Mouse (Mus musculus) testis, adult 2 months (tissue): ENCODE measurements at regions not wholly inside any gene's neighbourhood (a gene's known extent, or its start where the extent isn't known, plus 50 kb on each side); places are given as distances from the start of the nearest gene placed in this dataset.

Experiments used
- H3K27ac ChIP-seq: fragments of 200-500 bp; 2 replicates; pipeline ENCODE4 v1.5.1; 2012; ENCODE audit warnings: low read depth, low read length; ENCODE audit not compliant: control insufficient read depth, insufficient read depth
- H3K27me3 ChIP-seq: fragments of 200-500 bp; 2 replicates; pipeline ENCODE4 v1.6.1; 2012; ENCODE audit warnings: mild to moderate bottlenecking, low read length, moderate library complexity; ENCODE audit not compliant: control insufficient read depth, insufficient read depth
- H3K36me3 ChIP-seq: fragments of 200-500 bp; 2 replicates; pipeline ENCODE4 v1.6.1; 2012; ENCODE audit warnings: mild to moderate bottlenecking, low read length; ENCODE audit not compliant: control insufficient read depth, insufficient read depth
- H3K4me1 ChIP-seq: fragments of 200-500 bp; 2 replicates; pipeline ENCODE4 v1.6.1; 2012; ENCODE audit warnings: low read length; ENCODE audit not compliant: control insufficient read depth, insufficient read depth
- H3K4me3 ChIP-seq: fragments of 200-500 bp; 2 replicates; pipeline ENCODE4 v1.5.1; 2012; ENCODE audit warnings: low read depth, mild to moderate bottlenecking, low read length, moderate library complexity, mixed read lengths; ENCODE audit not compliant: control insufficient read depth
- CTCF ChIP-seq: fragments of 200-500 bp; IDR thresholded peaks from 2 replicates; pipeline ENCODE4 v1.5.1; 2012; ENCODE audit warnings: low read depth, mild to moderate bottlenecking, inconsistent platforms, low read length, moderate library complexity; ENCODE audit not compliant: control insufficient read depth, insufficient read depth, insufficient replicate concordance
- POLR2A ChIP-seq: fragments of 200-500 bp; IDR thresholded peaks from 2 replicates; pipeline ENCODE4 v1.6.1; 2012; ENCODE audit warnings: low read depth, mild to moderate bottlenecking, inconsistent platforms, low read length, moderate library complexity; ENCODE audit not compliant: control insufficient read depth

DNA sequence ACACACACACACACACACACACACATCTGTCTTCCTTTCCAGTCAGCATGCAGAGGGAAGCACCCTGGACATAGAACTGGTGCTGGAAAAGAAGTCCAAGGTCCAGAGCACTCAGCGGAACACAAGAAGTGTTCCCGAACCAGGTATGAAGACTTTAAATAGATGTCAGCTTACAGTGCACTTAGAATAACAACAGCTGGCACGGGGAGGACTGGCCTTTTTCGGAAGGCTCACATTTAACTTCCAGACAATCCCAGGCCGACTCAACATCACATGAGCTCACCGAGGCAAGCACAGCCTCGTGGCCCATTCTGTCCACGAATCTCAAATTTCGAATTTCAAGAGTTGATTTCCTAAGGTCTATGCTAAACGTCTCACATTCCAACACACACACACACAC is 70.9 kb upstream of the Slc25a33 start:
- Histone ChIP-seq H3K27me3 (no peaks in the 10 kb centered on the region), H3K4me3 (no peak overlapping the region), H3K27ac (no peak overlapping the region), H3K4me1 (peaks cover 7% of the 10 kb centered on the region), H3K36me3 (no peaks in the 10 kb centered on the region)
- TF ChIP-seq POLR2A (no peak), CTCF (no peak)

- H3K4me1 ChIP-seq = peaks cover 7% of the 10 kb centered on the region
- H3K27me3 ChIP-seq = no peaks in the 10 kb centered on the region
- no peaks in the 10 kb centered on the region for H3K36me3 ChIP-seq
- TF ChIP-seq CTCF (no peak), POLR2A (no peak)
- H3K4me3 ChIP-seq = no peak overlapping the region
- no peak overlapping the region for H3K27ac ChIP-seq
Measured at GRCm38 (mm10) chr4:149843736-149844135, 69.7 kb upstream of the Slc25a33 start.

- no peak overlapping the region for H3K27ac ChIP-seq
- H3K36me3 ChIP-seq = no peaks in the 10 kb centered on the region
- H3K4me3 ChIP-seq = no peak overlapping the region
- TF ChIP-seq POLR2A = no peak
- no peak for TF ChIP-seq CTCF
- H3K4me1 ChIP-seq = peaks cover 7% of the 10 kb centered on the region
- no peaks in the 10 kb centered on the region for H3K27me3 ChIP-seq
Measured at GRCm38 (mm10) chr4:149842906-149843305, 68.8 kb upstream of the Slc25a33 start.

GRCm38 (mm10) chr4:149841856-149842255 is 67.8 kb upstream of the Slc25a33 start:
- Histone ChIP-seq H3K4me1 (peaks cover 7% of the 10 kb centered on the region), H3K27ac (no peak overlapping the region), H3K4me3 (no peak overlapping the region), H3K36me3 (no peaks in the 10 kb centered on the region), H3K27me3 (no peaks in the 10 kb centered on the region)
- TF ChIP-seq CTCF (peak; percentile 82; the same call in 1 of the 2 replicates), POLR2A (no peak)

DNA sequence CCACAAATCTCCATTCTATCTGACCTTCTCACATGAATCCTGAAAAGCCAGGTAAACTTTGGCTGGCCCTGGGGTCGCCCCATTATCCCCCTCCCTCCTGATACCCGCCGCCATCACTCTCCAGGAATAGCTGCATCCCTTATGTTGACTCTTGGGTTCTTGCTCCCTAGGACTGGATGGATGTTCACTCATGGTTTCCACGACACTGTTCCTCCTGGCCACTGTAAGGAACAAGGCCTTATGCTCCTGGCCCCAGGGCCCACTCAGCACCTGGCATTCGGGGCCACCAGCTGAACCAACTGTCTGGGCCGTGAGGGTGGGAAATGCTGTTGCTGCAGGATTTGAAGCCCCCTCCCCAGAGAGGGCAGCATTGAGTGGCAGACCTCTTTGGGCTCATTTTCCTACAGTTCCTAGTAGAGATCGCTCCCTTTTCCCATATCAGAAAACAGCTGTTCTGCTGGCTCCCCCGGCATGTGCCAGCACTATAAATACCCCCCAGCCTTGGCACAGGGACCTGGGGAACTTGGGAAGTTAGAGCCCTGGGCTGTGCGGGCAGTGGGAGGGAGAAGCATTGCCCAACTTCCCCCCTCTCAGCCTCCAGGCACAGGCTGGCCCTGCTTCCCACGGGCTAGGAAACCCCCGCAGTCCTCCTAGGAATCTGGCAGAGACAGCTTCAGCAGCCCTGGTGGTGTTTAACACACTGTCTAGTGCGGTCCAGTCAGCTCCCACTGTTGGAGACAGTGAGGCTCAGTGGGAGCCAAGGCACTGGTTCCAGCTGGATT is 66.6 kb upstream of the Slc25a33 start:
- no peaks in the 10 kb centered on the region for H3K27me3 ChIP-seq
- H3K4me1 ChIP-seq = peaks cover 7% of the 10 kb centered on the region
- no peak overlapping the region for H3K27ac ChIP-seq
- H3K4me3 ChIP-seq = no peak overlapping the region
- no peaks in the 10 kb centered on the region for H3K36me3 ChIP-seq
- TF ChIP-seq CTCF (no peak), POLR2A (no peak)

GRCm38 (mm10) chr4:149838682-149839081 is 64.6 kb upstream of the Slc25a33 start:
- Histone ChIP-seq H3K4me3 (no peak overlapping the region), H3K36me3 (no peaks in the 10 kb centered on the region), H3K27me3 (no peaks in the 10 kb centered on the region), H3K4me1 (peaks cover 7% of the 10 kb centered on the region), H3K27ac (no peak overlapping the region)
- TF ChIP-seq CTCF = peak; percentile 46; the same call in 1 of the 2 replicates
- no peak for TF ChIP-seq POLR2A

DNA sequence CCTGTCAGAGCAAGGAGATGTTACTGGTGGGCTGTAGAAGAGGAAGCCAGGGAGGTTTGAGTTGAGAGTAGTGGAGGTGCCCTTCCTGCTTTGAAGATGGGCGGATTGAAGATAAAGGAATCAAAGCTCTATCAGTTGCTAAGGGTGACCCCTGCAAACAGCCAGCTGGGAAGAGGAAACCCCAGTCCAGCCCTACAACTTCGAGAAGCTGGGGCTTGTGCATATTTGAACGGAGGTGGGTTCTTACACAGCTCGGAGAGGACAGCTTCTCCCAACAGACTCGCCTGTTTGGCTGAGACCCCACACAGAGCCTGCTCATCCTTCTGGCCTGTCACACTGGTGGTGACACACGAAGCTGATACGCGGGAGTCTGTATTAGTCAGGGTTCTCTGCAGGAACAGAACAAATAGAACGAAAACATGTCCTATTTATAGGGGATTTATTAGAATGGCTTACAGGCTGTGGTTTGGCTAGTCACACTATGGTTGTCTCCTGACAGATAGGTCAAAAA is 60.6 kb upstream of the Slc25a33 start:
- TF ChIP-seq POLR2A (no peak), CTCF (no peak)
- H3K36me3 ChIP-seq = no peaks in the 10 kb centered on the region
- H3K27ac ChIP-seq = no peak overlapping the region
- no peaks in the 10 kb centered on the region for H3K27me3 ChIP-seq
- no peaks in the 10 kb centered on the region for H3K4me1 ChIP-seq
- no peak overlapping the region for H3K4me3 ChIP-seq
